Mouse (Mus musculus) liver, embryonic 11.5 days (tissue): ENCODE measurements around the gene Dync1h1. TPM values are rescaled to one million over a fixed set of nuclear protein-coding genes. Genes with fewer than 3 reads are reported as not detected.

ENCODE experiments used
- ATAC-seq: fragments of 200-750 bp; cut with Nextera tagmentation; replicated peaks from 2 replicates; pipeline ENCODE4 v1.8.0; 2017; ENCODE audit warnings: moderate number of reproducible peaks, mild to moderate bottlenecking, moderate TSS enrichment, moderate library complexity; ENCODE audit not compliant: low FRiP score
- DNase-seq: peaks from one replicate; pipeline ENCODE4 v3.0.0-alpha.2; 2017; ENCODE audit warnings: low spot score
- H3K27ac ChIP-seq: fragments of 300-500 bp; sonication (generic); 2 replicates; pipeline ENCODE4 v1.5.1; 2014; ENCODE audit warnings: mild to moderate bottlenecking, low read depth, low read length, control low read depth
- H3K27me3 ChIP-seq: fragments of 300-500 bp; sonication (generic); replicated peaks from 2 replicates; pipeline ENCODE4 v1.6.1; 2014; ENCODE audit warnings: low read length, mixed read lengths; ENCODE audit not compliant: control insufficient read depth, insufficient read depth
- H3K36me3 ChIP-seq: fragments of 300-500 bp; sonication (generic); 2 replicates; pipeline ENCODE4 v1.6.1; 2014; ENCODE audit warnings: mild to moderate bottlenecking, low read length, moderate library complexity, mixed read lengths; ENCODE audit not compliant: control insufficient read depth, insufficient read depth
- H3K4me1 ChIP-seq: fragments of 300-500 bp; sonication (generic); replicated peaks from 2 replicates; pipeline ENCODE4 v1.6.1; 2014; ENCODE audit warnings: low read length, mixed read lengths; ENCODE audit not compliant: control insufficient read depth, insufficient read depth
- H3K4me2 ChIP-seq: fragments of 300-500 bp; sonication (generic); 2 replicates; pipeline ENCODE4 v1.6.1; 2014; ENCODE audit warnings: mild to moderate bottlenecking, control low read depth, moderate library complexity
- H3K4me3 ChIP-seq: fragments of 300-500 bp; sonication (generic); 2 replicates; pipeline ENCODE4 v1.5.1; 2014; ENCODE audit warnings: low read depth, low read length, control low read depth
- H3K9ac ChIP-seq: fragments of 300-500 bp; sonication (generic); 2 replicates; pipeline ENCODE4 v1.6.1; 2014; ENCODE audit warnings: low read depth, low read length, control low read depth
- H3K9me3 ChIP-seq: fragments of 300-500 bp; sonication (generic); 2 replicates; pipeline ENCODE4 v1.6.1; 2016; ENCODE audit warnings: low read length, inconsistent platforms, mixed read lengths; ENCODE audit not compliant: control insufficient read depth
- WGBS: fragments of 180-500 bp; shearing (Covaris S2); extraction: QIAGEN DNeasy Blood & Tissue Kit; methylation state at CpG from one replicate; pipeline ENCODE4 v1.1.7; 2014; 5-methylcytosine and 5-hydroxymethylcytosine counted together
- polyA plus RNA-seq: library from polyadenylated mRNA; unstranded; fragments of >200 nt; fragmentation: Nextera tagmentation; extraction: Ambion mirVana; gene quantifications from 2 replicates; pipeline ENCODE4 v1.2.1, GENCODE M21; 2014

Gene Dync1h1
- polyA plus RNA-seq, 1 experiment from 2014 or later: 38.9 TPM

- H3K9ac ChIP-seq: no peak overlapping the region
- no peak overlapping the region for H3K27ac ChIP-seq
- H3K36me3 ChIP-seq: no peaks in the 10 kb centered on the region
- H3K9me3 ChIP-seq: no peaks in the 10 kb centered on the region
- no peaks in the 10 kb centered on the region for H3K27me3 ChIP-seq
- H3K4me1 ChIP-seq: peaks cover 6% of the 10 kb centered on the region
- no peak overlapping the region for H3K4me2 ChIP-seq
- 9% methylated on average over 7 of the region's 7 CpGs for WGBS
- DNase-seq (no peak), ATAC-seq (no peak)
- no peak overlapping the region for H3K4me3 ChIP-seq
These were observed 2.7 kb upstream of the Dync1h1 start for GRCm38 (mm10) chr12:110598527-110598926.

- WGBS: 64% methylated on average over 4 of the region's 4 CpGs
- Histone ChIP-seq H3K9me3 (no peaks in the 10 kb centered on the region), H3K27me3 (no peaks in the 10 kb centered on the region), H3K27ac (no peak overlapping the region), H3K4me1 (peaks cover 6% of the 10 kb centered on the region), H3K4me2 (no peak overlapping the region), H3K4me3 (no peak overlapping the region), H3K9ac (no peak overlapping the region), H3K36me3 (no peaks in the 10 kb centered on the region)
- ATAC-seq (no peak), DNase-seq (no peak)
These were observed 1.5 kb upstream of the Dync1h1 start for GRCm38 (mm10) chr12:110599791-110600190.

GRCm38 (mm10) chr12:110600225-110600991 lies 844 bp upstream of the Dync1h1 start:
- no peaks in the 10 kb centered on the region for H3K9me3 ChIP-seq
- H3K27ac ChIP-seq: no peak overlapping the region
- H3K4me1 ChIP-seq: peaks cover 6% of the 10 kb centered on the region
- 52% methylated on average over 13 of the region's 13 CpGs for WGBS
- H3K27me3 ChIP-seq: no peaks in the 10 kb centered on the region
- no peak overlapping the region for H3K9ac ChIP-seq
- no peak for DNase-seq
- ATAC-seq: no peak
- H3K4me2 ChIP-seq: peak overlapping the region; percentile 72
- peak overlapping the region; percentile 98 for H3K4me3 ChIP-seq
- H3K36me3 ChIP-seq: no peaks in the 10 kb centered on the region

- Histone ChIP-seq H3K9ac (no peak overlapping the region), H3K36me3 (no peaks in the 10 kb centered on the region), H3K27me3 (no peaks in the 10 kb centered on the region), H3K4me3 (no peak overlapping the region), H3K4me2 (no peak overlapping the region), H3K4me1 (peaks cover 12% of the 10 kb centered on the region), H3K27ac (no peak overlapping the region), H3K9me3 (no peaks in the 10 kb centered on the region)
- ATAC-seq: no peak
- 64% methylated on average over 3 of the region's 3 CpGs for WGBS
- no peak for DNase-seq
These were observed 4.9 kb downstream of the Dync1h1 start for GRCm38 (mm10) chr12:110606161-110606560.

- H3K27me3 ChIP-seq: no peaks in the 10 kb centered on the region
- 0 out of 2 replicates have a peak, but pooled peaks cover under 1% of the 10 kb centered on the region for H3K36me3 ChIP-seq
- WGBS: 83% methylated on average over 2 of the region's 2 CpGs
- no peak overlapping the region for H3K4me2 ChIP-seq
- H3K9ac ChIP-seq: no peak overlapping the region
- H3K4me3 ChIP-seq: no peak overlapping the region
- H3K4me1 ChIP-seq: peaks cover 12% of the 10 kb centered on the region
- no peak overlapping the region for H3K27ac ChIP-seq
- DNase-seq (no peak), ATAC-seq (no peak)
- no peaks in the 10 kb centered on the region for H3K9me3 ChIP-seq
These were observed 5.4 kb downstream of the Dync1h1 start for GRCm38 (mm10) chr12:110606676-110607075.

GRCm38 (mm10) chr12:110608460-110609152 lies 7.4 kb downstream of the Dync1h1 start:
- no peaks in the 10 kb centered on the region for H3K9me3 ChIP-seq
- H3K9ac ChIP-seq: no peak overlapping the region
- H3K27ac ChIP-seq: no peak overlapping the region
- H3K36me3 ChIP-seq: peaks cover 11% of the 10 kb centered on the region; the same call in 1 of the 2 replicates
- 63% methylated on average over 11 of the region's 11 CpGs for WGBS
- DNase-seq (no peak), ATAC-seq (peak; percentile 64; the same call in 1 of the 2 replicates)
- H3K4me1 ChIP-seq: peaks cover 6% of the 10 kb centered on the region
- H3K4me2 ChIP-seq: no peak overlapping the region
- H3K4me3 ChIP-seq: no peak overlapping the region
- no peaks in the 10 kb centered on the region for H3K27me3 ChIP-seq

GRCm38 (mm10) chr12:110609153-110609497 lies 7.9 kb downstream of the Dync1h1 start:
- no peak for ATAC-seq
- peaks cover 6% of the 10 kb centered on the region for H3K4me1 ChIP-seq
- no peak overlapping the region for H3K9ac ChIP-seq
- 84% methylated on average over 9 of the region's 9 CpGs for WGBS
- no peaks in the 10 kb centered on the region for H3K9me3 ChIP-seq
- H3K4me3 ChIP-seq: no peak overlapping the region
- DNase-seq: no peak
- no peak overlapping the region for H3K4me2 ChIP-seq
- peaks cover 15% of the 10 kb centered on the region for H3K36me3 ChIP-seq
- H3K27ac ChIP-seq: no peak overlapping the region
- no peaks in the 10 kb centered on the region for H3K27me3 ChIP-seq

- Histone ChIP-seq H3K4me3 (no peak overlapping the region), H3K36me3 (peaks cover 29% of the 10 kb centered on the region), H3K27me3 (no peaks in the 10 kb centered on the region), H3K9ac (no peak overlapping the region), H3K9me3 (no peaks in the 10 kb centered on the region), H3K4me1 (peaks cover 6% of the 10 kb centered on the region), H3K27ac (no peak overlapping the region), H3K4me2 (no peak overlapping the region)
- ATAC-seq: no peak
- 88% methylated on average over 2 of the region's 2 CpGs for WGBS
- no peak for DNase-seq
These were observed 9.5 kb downstream of the Dync1h1 start for GRCm38 (mm10) chr12:110610713-110611112.

- Histone ChIP-seq H3K9ac (no peak overlapping the region), H3K4me3 (no peak overlapping the region), H3K27ac (no peak overlapping the region), H3K9me3 (no peaks in the 10 kb centered on the region), H3K27me3 (no peaks in the 10 kb centered on the region), H3K36me3 (peaks cover 93% of the 10 kb centered on the region), H3K4me1 (no peaks in the 10 kb centered on the region), H3K4me2 (no peak overlapping the region)
- 94% methylated on average over 11 of the region's 11 CpGs for WGBS
- DNase-seq: no peak
- ATAC-seq: no peak
These were observed 28.8 kb downstream of the Dync1h1 start for GRCm38 (mm10) chr12:110630056-110630455.
